In the genomic region with DNA sequence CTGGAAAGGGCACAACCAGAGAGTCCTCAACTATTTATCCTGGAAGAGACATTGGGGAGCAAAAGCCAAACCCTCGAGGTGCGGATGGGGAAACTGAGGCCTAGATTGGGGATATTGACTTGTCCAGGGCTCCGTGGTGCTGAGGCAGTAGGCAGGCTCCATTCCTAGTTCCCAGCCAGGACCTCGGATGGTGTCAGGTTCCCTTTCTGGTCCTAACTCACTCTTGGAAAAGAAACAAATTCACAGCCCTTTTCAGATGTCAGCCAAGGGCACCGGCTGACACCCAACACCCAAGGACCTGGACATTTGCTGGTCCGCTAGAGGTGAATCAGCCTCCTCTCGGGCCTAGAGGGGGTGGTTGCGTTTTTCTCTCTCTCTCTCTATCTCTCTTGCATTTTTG, we compare ENCODE assay signal across 25 mouse cellular contexts. TPM values are rescaled to one million over a fixed set of nuclear protein-coding genes. Genes with fewer than 3 reads are reported as not detected.
DNase-seq lines count a peak whose midpoint lies in the region; ATAC-seq lines count a peak whose summit lies in the region.
"Had no signal": no experiment of that assay in that cellular context is flagged by ENCODE, and none has a peak within 500 bp of the region (broad histone marks: within the 10 kb centered on the region; RNA-seq: fewer than 3 reads in every experiment).

No protein-coding gene starts in this region.

- WGBS in neural tube, embryonic 13.5 days = 41% methylated on average over 8 of the region's 8 CpGs
- WGBS in neural tube, embryonic 15.5 days = 55% methylated on average over 8 of the region's 8 CpGs

- peak overlapping the region; percentile 8; the same call in 1 of the 2 replicates for H3K9ac ChIP-seq in neural tube, embryonic 13.5 days
- no peak overlapping the region for H3K9ac ChIP-seq in neural tube, embryonic 15.5 days (replicated peaks)
- H3K9ac ChIP-seq: forebrain, embryonic 13.5 days; heart, embryonic 12.5 days; heart, embryonic 15.5 days had no signal

- H3K4me2 ChIP-seq in neural tube, embryonic 13.5 days = no peak overlapping the region
- no peak overlapping the region for H3K4me2 ChIP-seq in neural tube, embryonic 15.5 days

- no peak overlapping the region for H3K27ac ChIP-seq in neural tube, embryonic 13.5 days (replicated peaks)
- H3K27ac ChIP-seq in neural tube, embryonic 15.5 days (replicated peaks) = no peak overlapping the region
- H3K27ac ChIP-seq: forebrain, embryonic 10.5 days; forebrain, embryonic 13.5 days; heart, embryonic 15.5 days had no signal

- DNase-seq in gastrocnemius, postnatal 25 days = peak; percentile 53
- no peak for DNase-seq in gastrocnemius, postnatal 4 days (ENCODE audit: low spot score in 2 of 2)
- DNase-seq in skeletal muscle tissue, adult 2 months (ENCODE audit: low read depth, low spot score) = peak; percentile 65
- no peak for DNase-seq in frontal cortex, adult 2 months (ENCODE audit: extremely low spot score in 1 of 2, low spot score in 1 of 2)
- DNase-seq: adrenal gland, adult 2 months; adrenal gland, postnatal 14 days; cerebellum, adult 11-12 months; cerebellum, adult 8-10 months; cerebellum, postnatal 10 days; cerebellum, postnatal 36 days; embryo, embryonic 11 days; gastrocnemius, postnatal 36 days; heart, adult 18-20 months; heart, postnatal 10 days; heart, postnatal 36 days had no signal

- no peak overlapping the region for H3K4me3 ChIP-seq in neural tube, embryonic 13.5 days
- no peak overlapping the region for H3K4me3 ChIP-seq in neural tube, embryonic 15.5 days (replicated peaks)

- H3K4me1 ChIP-seq in neural tube, embryonic 13.5 days (replicated peaks) = peaks cover 25% of the 10 kb centered on the region
- peaks cover 11% of the 10 kb centered on the region for H3K4me1 ChIP-seq in neural tube, embryonic 15.5 days

- H3K9me3 ChIP-seq in neural tube, embryonic 13.5 days = no peaks in the 10 kb centered on the region
- no peaks in the 10 kb centered on the region for H3K9me3 ChIP-seq in neural tube, embryonic 15.5 days (replicated peaks)
- H3K9me3 ChIP-seq: forebrain, embryonic 13.5 days; heart, embryonic 12.5 days; heart, embryonic 15.5 days had no signal

- peaks cover 36% of the 10 kb centered on the region for H3K36me3 ChIP-seq in neural tube, embryonic 13.5 days
- H3K36me3 ChIP-seq in neural tube, embryonic 15.5 days = peaks cover 8% of the 10 kb centered on the region; the same call in 1 of the 2 replicates
- H3K36me3 ChIP-seq: forebrain, embryonic 10.5 days; heart, embryonic 12.5 days; heart, embryonic 15.5 days had no signal

- no peak for ATAC-seq in neural tube, embryonic 13.5 days (ENCODE audit: low read depth)
- no peak for ATAC-seq in neural tube, embryonic 15.5 days (ENCODE audit: low FRiP score)
- ATAC-seq: CD4-positive, CD25-positive, alpha-beta regulatory T cell, adult 4 months; forebrain, embryonic 13.5 days; intestine, postnatal 0 days had no signal

- H3K27me3 ChIP-seq in neural tube, embryonic 13.5 days = peaks cover 64% of the 10 kb centered on the region
- H3K27me3 ChIP-seq in neural tube, embryonic 15.5 days (replicated peaks) = peaks cover 8% of the 10 kb centered on the region

RNA-seq across cellular contexts. Expression of gene Hspb1, which starts 21.1 kb away (rescaled TPM):
- 100 to 1,000 TPM; 290 to 454 TPM for total RNA-seq in gastrocnemius, postnatal 25 days (2021)
- 100 to 1,000 TPM; 499 to 513 TPM for total RNA-seq in gastrocnemius, postnatal 4 days (2021)
- 15.8 and 19.3 TPM in 2 replicates for polyA plus RNA-seq in neural tube, embryonic 13.5 days (2015; fragmentation: Nextera tagmentation; extraction: Ambion mirVana)
- polyA plus RNA-seq in neural tube, embryonic 15.5 days (2015; fragmentation: Nextera tagmentation; extraction: Ambion mirVana) = 36.4 and 38.1 TPM in 2 replicates
- 29.6 and 40.7 TPM in 2 replicates for polyA plus RNA-seq in frontal cortex, adult 2 months (2012; rRNA removed)
- total RNA-seq: MEL had no signal

RNA-seq across cellular contexts. Expression of gene Srrm3, which starts 60.0 kb away (rescaled TPM):
- under 1 TPM; 0.08 to 0.21 TPM for total RNA-seq in gastrocnemius, postnatal 25 days (2021)
- under 1 TPM; 0.08 to 0.12 TPM for total RNA-seq in gastrocnemius, postnatal 4 days (2021)
- polyA plus RNA-seq in neural tube, embryonic 13.5 days (2015; fragmentation: Nextera tagmentation; extraction: Ambion mirVana) = 77.2 and 85.9 TPM in 2 replicates
- polyA plus RNA-seq in neural tube, embryonic 15.5 days (2015; fragmentation: Nextera tagmentation; extraction: Ambion mirVana) = 65.5 and 87.3 TPM in 2 replicates
- polyA plus RNA-seq in frontal cortex, adult 2 months (2012; rRNA removed) = 90.2 and 94.9 TPM in 2 replicates
- total RNA-seq: gastrocnemius, postnatal 36 days; heart, adult 18-20 months; heart, postnatal 36 days; MEL had no signal
- polyA plus RNA-seq: C2C12; CD4-positive, CD25-positive, alpha-beta regulatory T cell, adult 4 months had no signal

Comparison
In these comparisons a context has a peak if more than half of its experiments do, and no peak if none do; other contexts are left out.
1. DNase-seq: peak in gastrocnemius, postnatal 25 days (single experiment) and skeletal muscle tissue, adult 2 months (single experiment); none in gastrocnemius, postnatal 4 days (0 of 2) and frontal cortex, adult 2 months (0 of 2).